Mouse (Mus musculus) left cerebral cortex, adult 11 months (tissue): Measurements from ENCODE around the gene Ncor2.

ENCODE experiments used
- DNase-seq: peaks from one replicate; pipeline ENCODE4 v3.0.0; 2022; ENCODE audit warnings: low spot score

Gene Ncor2

GRCm38 (mm10) chr5:125147124-125147523 lies 31.9 kb downstream of the Ncor2 start:
- no peak for DNase-seq

GRCm38 (mm10) chr5:125143114-125143872 lies 35.7 kb downstream of the Ncor2 start:
- no peak for DNase-seq

GRCm38 (mm10) chr5:125141916-125142315 lies 37.1 kb downstream of the Ncor2 start:
- DNase-seq = no peak

GRCm38 (mm10) chr5:125141525-125141880 lies 37.5 kb downstream of the Ncor2 start:
- DNase-seq = peak; percentile 71

GRCm38 (mm10) chr5:125140832-125141524 lies 38.0 kb downstream of the Ncor2 start:
- DNase-seq = peak; percentile 97

- DNase-seq = peak; percentile 61
Measured at GRCm38 (mm10) chr5:125140151-125140699, 38.8 kb downstream of the Ncor2 start.

- DNase-seq = no peak
Measured at GRCm38 (mm10) chr5:125139669-125140068, 39.4 kb downstream of the Ncor2 start.

GRCm38 (mm10) chr5:125138841-125139430 lies 40.1 kb downstream of the Ncor2 start:
- DNase-seq = no peak

GRCm38 (mm10) chr5:125137672-125138285 lies 41.2 kb downstream of the Ncor2 start:
- no peak for DNase-seq

GRCm38 (mm10) chr5:125136996-125137671 lies 41.9 kb downstream of the Ncor2 start:
- no peak for DNase-seq

- no peak for DNase-seq
Measured at GRCm38 (mm10) chr5:125136296-125136995, 42.6 kb downstream of the Ncor2 start.

GRCm38 (mm10) chr5:125134795-125135468 lies 44.1 kb downstream of the Ncor2 start:
- peak; percentile 73 for DNase-seq

GRCm38 (mm10) chr5:125134391-125134790 lies 44.6 kb downstream of the Ncor2 start:
- no peak for DNase-seq

GRCm38 (mm10) chr5:125133651-125134050 lies 45.4 kb downstream of the Ncor2 start:
- no peak for DNase-seq

GRCm38 (mm10) chr5:125132566-125133260 lies 46.3 kb downstream of the Ncor2 start:
- DNase-seq = no peak

- DNase-seq = no peak
Measured at GRCm38 (mm10) chr5:125132069-125132468, 47.0 kb downstream of the Ncor2 start.

GRCm38 (mm10) chr5:125130406-125130805 lies 48.6 kb downstream of the Ncor2 start:
- DNase-seq = no peak

GRCm38 (mm10) chr5:125128939-125129385 lies 50.1 kb downstream of the Ncor2 start:
- DNase-seq = no peak

- no peak for DNase-seq
Measured at GRCm38 (mm10) chr5:125127920-125128319, 51.1 kb downstream of the Ncor2 start.

GRCm38 (mm10) chr5:125127426-125127825 lies 51.6 kb downstream of the Ncor2 start:
- no peak for DNase-seq
